ENCODE assay signal across 22 mouse cellular contexts in the genomic region with DNA sequence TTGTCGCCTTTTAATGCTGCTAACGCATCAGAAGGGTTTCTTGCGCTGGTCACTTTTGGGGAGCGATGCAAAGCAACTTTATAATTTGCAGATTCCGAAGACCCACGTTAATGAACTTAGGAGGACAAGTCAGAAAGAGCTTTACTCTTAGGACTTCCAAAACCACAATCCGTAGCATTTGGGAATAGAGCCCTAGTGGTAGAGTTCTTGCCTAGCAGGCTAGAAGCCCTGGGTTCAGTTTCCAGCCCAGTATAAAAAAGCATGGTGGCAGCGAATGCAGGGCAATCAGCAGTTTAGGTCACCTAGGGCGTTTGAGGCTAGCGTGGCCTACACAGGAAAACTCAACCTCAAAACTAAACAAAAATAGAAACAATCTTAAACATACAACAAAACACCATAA. TPM values are rescaled to one million over a fixed set of nuclear protein-coding genes. Genes with fewer than 3 reads are reported as not detected.
DNase-seq lines count a peak whose midpoint lies in the region; ATAC-seq and TF ChIP-seq lines count a peak whose summit lies in the region.
"Had no signal": no experiment of that assay in that cellular context is flagged by ENCODE, and none has a peak within 500 bp of the region (broad histone marks: within the 10 kb centered on the region; RNA-seq: fewer than 3 reads in every experiment).

No protein-coding gene starts in this region.

- H3K9ac ChIP-seq in lung, embryonic 14.5 days: no peak overlapping the region
- H3K9ac ChIP-seq in liver, embryonic 14.5 days (replicated peaks): no peak overlapping the region

- no peak for DNase-seq in heart, embryonic 10.5 days (ENCODE audit: low spot score)
- no peak for DNase-seq in heart, adult 8-10 months (ENCODE audit: low spot score)
- DNase-seq in lung, embryonic 14.5 days: no peak
- DNase-seq in lung, postnatal 36 days: no peak
- DNase-seq in ES-CJ7 (ENCODE audit: low read depth, low spot score): peak; percentile 51
- no peak for DNase-seq in liver, embryonic 14.5 days (ENCODE audit: low read depth in 3 of 3, low spot score in 3 of 3)
- no peak for DNase-seq in cerebellum, adult 18-20 months
- DNase-seq in thymus, postnatal 14 days: no peak
- DNase-seq: cerebellum, postnatal 36 days; gastrocnemius, postnatal 25 days; kidney, postnatal 10 days; right cerebral cortex, postnatal 25 days had no signal

- no peaks in the 10 kb centered on the region for H3K27me3 ChIP-seq in heart, embryonic 10.5 days (ENCODE audit: insufficient read depth, poor library complexity, severe bottlenecking)
- H3K27me3 ChIP-seq in lung, embryonic 14.5 days (ENCODE audit: insufficient read depth, low read length): no peaks in the 10 kb centered on the region
- H3K27me3 ChIP-seq in liver, embryonic 14.5 days (ENCODE audit: control insufficient read depth, insufficient read depth, low read length): no peaks in the 10 kb centered on the region

- TF ChIP-seq EP300 in liver, embryonic 14.5 days (IDR thresholded peaks at IDR 0.05; ENCODE audit: low read depth): no peak

- TF ChIP-seq CTCF in lung, embryonic 14.5 days (IDR thresholded peaks at IDR 0.05; ENCODE audit: low read depth): no peak
- no peak for TF ChIP-seq CTCF in liver, embryonic 14.5 days (IDR thresholded peaks at IDR 0.05; ENCODE audit: low read depth)

- no peak overlapping the region for H3K27ac ChIP-seq in heart, embryonic 10.5 days
- no peak overlapping the region for H3K27ac ChIP-seq in lung, embryonic 14.5 days (ENCODE audit: low read depth)
- no peak overlapping the region for H3K27ac ChIP-seq in liver, embryonic 14.5 days

- H3K4me1 ChIP-seq in heart, embryonic 10.5 days: peaks cover 14% of the 10 kb centered on the region
- no peaks in the 10 kb centered on the region for H3K4me1 ChIP-seq in lung, embryonic 14.5 days (ENCODE audit: insufficient read depth)
- peaks cover 6 to 7% of the 10 kb centered on the region in 2 experiments; a peak in 3 of 4 replicates for H3K4me1 ChIP-seq in liver, embryonic 14.5 days (replicated peaks; ENCODE audit: control insufficient read depth in 2 of 2, insufficient read depth in 2 of 2, low read length in 1 of 2)

- peak overlapping the region; percentile 78; the same call in 1 of the 2 replicates for H3K4me3 ChIP-seq in heart, embryonic 10.5 days
- no peak overlapping the region for H3K4me3 ChIP-seq in lung, embryonic 14.5 days (ENCODE audit: low read depth, low read length)
- no peak overlapping the region for H3K4me3 ChIP-seq in liver, embryonic 14.5 days (ENCODE audit: insufficient read depth in 1 of 2, low read depth in 2 of 2, low read length in 2 of 2)

- 45% methylated on average over 10 of the region's 10 CpGs for WGBS in heart, embryonic 10.5 days
- 49% methylated on average over 10 of the region's 10 CpGs for WGBS in lung, embryonic 14.5 days
- WGBS in liver, embryonic 14.5 days (ENCODE audit: insufficient replicate concordance): 64% methylated on average over 10 of the region's 10 CpGs

- peaks cover 10% of the 10 kb centered on the region for H3K36me3 ChIP-seq in heart, embryonic 10.5 days
- peaks cover 10% of the 10 kb centered on the region for H3K36me3 ChIP-seq in lung, embryonic 14.5 days (ENCODE audit: insufficient read depth)
- no peaks in the 10 kb centered on the region; the same call in 1 of the 2 replicates for H3K36me3 ChIP-seq in liver, embryonic 14.5 days (replicated peaks; ENCODE audit: control insufficient read depth, insufficient read depth, low read depth)

- no peaks in the 10 kb centered on the region for H3K9me3 ChIP-seq in heart, embryonic 10.5 days
- no peaks in the 10 kb centered on the region for H3K9me3 ChIP-seq in lung, embryonic 14.5 days (ENCODE audit: low read depth, low read length)
- no peaks in the 10 kb centered on the region for H3K9me3 ChIP-seq in liver, embryonic 14.5 days (ENCODE audit: control insufficient read depth, low read length)
- H3K9me3 ChIP-seq: hindbrain, embryonic 10.5 days; megakaryocyte, embryonic 14.5 days had no signal

- H3K4me2 ChIP-seq in lung, embryonic 14.5 days: peak overlapping the region; percentile 88; the same call in 1 of the 2 replicates
- peak overlapping the region; percentile 82 for H3K4me2 ChIP-seq in liver, embryonic 14.5 days (ENCODE audit: low read depth)

- no peak for ATAC-seq in lung, embryonic 14.5 days (ENCODE audit: insufficient read depth)
- no peak for ATAC-seq in liver, embryonic 14.5 days (ENCODE audit: insufficient read depth)

RNA-seq across cellular contexts. Expression of a gene that starts 1.0 kb away (rescaled TPM):
- 34.1 and 39.0 TPM in 2 replicates for polyA plus RNA-seq in heart, embryonic 10.5 days (2016; fragmentation: Nextera tagmentation; extraction: Ambion mirVana)
- 10 to 100 TPM; 33.6 to 44.8 (median 36.3) TPM for total RNA-seq in heart, adult 8-10 months (2022)
- polyA plus RNA-seq in lung, embryonic 14.5 days (2014; fragmentation: Nextera tagmentation; extraction: Ambion mirVana): 43.7 and 45.6 TPM in 2 replicates
- 10.5 and 13.3 TPM in 2 replicates for polyA plus RNA-seq in liver, embryonic 14.5 days (2012; rRNA removed)
- 16.8 and 17.8 TPM in 2 replicates for polyA plus RNA-seq in liver, embryonic 14.5 days (2014; fragmentation: Nextera tagmentation; extraction: Ambion mirVana)

RNA-seq across cellular contexts. Expression of a gene that starts 16.9 kb away (rescaled TPM):
- 4.4 and 12.4 TPM in 2 replicates for polyA plus RNA-seq in heart, embryonic 10.5 days (2016; fragmentation: Nextera tagmentation; extraction: Ambion mirVana)
- not detected for total RNA-seq in heart, adult 8-10 months (2022)
- polyA plus RNA-seq in lung, embryonic 14.5 days (2014; fragmentation: Nextera tagmentation; extraction: Ambion mirVana): not detected in 2 replicates
- 0.70 and 0.95 TPM in 2 replicates for polyA plus RNA-seq in liver, embryonic 14.5 days (2012; rRNA removed)
- 0.28 and 0.42 TPM in 2 replicates for polyA plus RNA-seq in liver, embryonic 14.5 days (2014; fragmentation: Nextera tagmentation; extraction: Ambion mirVana)
- total RNA-seq: left cerebral cortex, postnatal 14 days had no signal
- polyA plus RNA-seq: C2C12; frontal cortex, adult 2 months had no signal

RNA-seq across cellular contexts. Expression of a gene that starts 33.3 kb away (rescaled TPM):
- 2,048 and 2,274 TPM in 2 replicates for polyA plus RNA-seq in heart, embryonic 10.5 days (2016; fragmentation: Nextera tagmentation; extraction: Ambion mirVana)
- 100 to 1,000 TPM; 101 to 125 (median 116) TPM for total RNA-seq in heart, adult 8-10 months (2022)
- 3,363 and 3,461 TPM in 2 replicates for polyA plus RNA-seq in lung, embryonic 14.5 days (2014; fragmentation: Nextera tagmentation; extraction: Ambion mirVana)
- 120 and 233 TPM in 2 replicates for polyA plus RNA-seq in liver, embryonic 14.5 days (2012; rRNA removed)
- 665 and 670 TPM in 2 replicates for polyA plus RNA-seq in liver, embryonic 14.5 days (2014; fragmentation: Nextera tagmentation; extraction: Ambion mirVana)

RNA-seq across cellular contexts. Expression of a gene that starts 51.9 kb away (rescaled TPM):
- not detected in 2 replicates for polyA plus RNA-seq in heart, embryonic 10.5 days (2016; fragmentation: Nextera tagmentation; extraction: Ambion mirVana)
- not detected for total RNA-seq in heart, adult 8-10 months (2022)
- polyA plus RNA-seq in lung, embryonic 14.5 days (2014; fragmentation: Nextera tagmentation; extraction: Ambion mirVana): not detected in 2 replicates
- polyA plus RNA-seq in liver, embryonic 14.5 days (2012; rRNA removed): 0.03 and 0.06 TPM in 2 replicates
- polyA plus RNA-seq in liver, embryonic 14.5 days (2014; fragmentation: Nextera tagmentation; extraction: Ambion mirVana): not detected in 2 replicates
- total RNA-seq: gastrocnemius, postnatal 25 days; left cerebral cortex, postnatal 14 days had no signal
- polyA plus RNA-seq: C2C12; embryonic facial prominence, embryonic 11.5 days; frontal cortex, adult 2 months; heart, embryonic 14.5 days; hindbrain, embryonic 10.5 days; intestine, embryonic 16.5 days; liver, embryonic 16.5 days; myocyte had no signal

RNA-seq across cellular contexts. Expression of a gene that starts 58.9 kb away (rescaled TPM):
- 0.78 and 2.7 TPM in 2 replicates for polyA plus RNA-seq in heart, embryonic 10.5 days (2016; fragmentation: Nextera tagmentation; extraction: Ambion mirVana)
- total RNA-seq in heart, adult 8-10 months (2022): under 1 TPM in 1 of 4 experiments, not detected in 3; 0.50 TPM
- 2.9 and 4.0 TPM in 2 replicates for polyA plus RNA-seq in lung, embryonic 14.5 days (2014; fragmentation: Nextera tagmentation; extraction: Ambion mirVana)
- polyA plus RNA-seq in liver, embryonic 14.5 days (2012; rRNA removed): 0.23 TPM in 2 replicates
- 0.42 and 0.67 TPM in 2 replicates for polyA plus RNA-seq in liver, embryonic 14.5 days (2014; fragmentation: Nextera tagmentation; extraction: Ambion mirVana)
- total RNA-seq: gastrocnemius, postnatal 25 days had no signal
- polyA plus RNA-seq: C2C12 had no signal
